Comparison of ENCODE assay signal across 18 mouse cellular contexts in the genomic region with DNA sequence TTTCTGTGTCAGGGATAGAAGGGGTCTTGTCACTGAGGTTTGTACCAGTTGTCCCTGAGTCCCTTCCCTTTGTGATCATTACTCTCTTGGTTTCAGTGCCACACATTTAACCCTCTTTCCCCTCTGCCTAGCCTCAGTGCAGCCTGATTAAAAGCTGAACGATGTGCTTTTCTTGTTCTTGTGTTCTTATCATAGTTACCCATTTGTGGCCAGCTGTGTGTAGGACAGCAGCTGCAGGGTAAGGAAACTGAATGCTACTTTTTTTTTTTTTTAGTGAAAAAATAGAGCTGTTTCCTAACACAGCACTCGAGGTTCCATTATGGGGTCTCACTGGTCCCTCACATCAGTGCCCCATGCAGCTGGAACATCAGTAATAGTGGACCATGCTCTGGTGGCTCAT.
DNase-seq lines count a peak whose midpoint lies in the region; ATAC-seq and TF ChIP-seq lines count a peak whose summit lies in the region.
"Had no signal": no experiment of that assay in that cellular context is flagged by ENCODE, and none has a peak within 500 bp of the region (broad histone marks: within the 10 kb centered on the region; RNA-seq: fewer than 3 reads in every experiment).

No protein-coding gene starts in this region.

- peaks cover 12% of the 10 kb centered on the region; the same call in 1 of the 2 replicates for H3K36me3 ChIP-seq in heart, embryonic 10.5 days
- peaks cover 26% of the 10 kb centered on the region for H3K36me3 ChIP-seq in limb, embryonic 12.5 days
- H3K36me3 ChIP-seq in limb, embryonic 10.5 days, result peaks cover 9% of the 10 kb centered on the region
- H3K36me3 ChIP-seq in MEL (ENCODE audit: control insufficient read depth in 1 of 2, insufficient read depth in 2 of 2, low read length in 2 of 2), result no peaks in the 10 kb centered on the region
- H3K36me3 ChIP-seq in liver, embryonic 13.5 days, result no peaks in the 10 kb centered on the region
- no peaks in the 10 kb centered on the region for H3K36me3 ChIP-seq in forebrain, embryonic 15.5 days

- intact Hi-C loops in heart, postnatal 10 days (cut with DNase I), result no loop called here

- TF ChIP-seq POLR2A in MEL (IDR thresholded peaks at IDR 0.05; ENCODE audit: control insufficient read depth in 1 of 2, insufficient read depth in 1 of 2, low read depth in 1 of 2, low read length in 2 of 2, poor library complexity in 1 of 2), result no peak

- H3K79me2 ChIP-seq in MEL (ENCODE audit: control insufficient read depth, insufficient read depth, low read length, poor library complexity), result no peaks in the 10 kb centered on the region

- no peaks in the 10 kb centered on the region for H3K9me3 ChIP-seq in heart, embryonic 10.5 days
- H3K9me3 ChIP-seq in limb, embryonic 12.5 days, result no peaks in the 10 kb centered on the region
- no peaks in the 10 kb centered on the region for H3K9me3 ChIP-seq in limb, embryonic 10.5 days (replicated peaks)
- H3K9me3 ChIP-seq in MEL (replicated peaks; ENCODE audit: insufficient read depth, low read length), result no peaks in the 10 kb centered on the region
- H3K9me3 ChIP-seq in liver, embryonic 13.5 days (replicated peaks), result no peaks in the 10 kb centered on the region
- H3K9me3 ChIP-seq in forebrain, embryonic 15.5 days, result no peaks in the 10 kb centered on the region
- H3K9me3 ChIP-seq: hindbrain, embryonic 13.5 days had no signal

- TF ChIP-seq EP300 in MEL (IDR thresholded peaks at IDR 0.05; ENCODE audit: low read depth in 1 of 2, low read length in 2 of 2), result no peak

- no peak for TF ChIP-seq RAD21 in MEL (IDR thresholded peaks at IDR 0.05; ENCODE audit: low read depth, low read length)

- DNase-seq in heart, embryonic 10.5 days (ENCODE audit: low spot score), result no peak
- no peak for DNase-seq in heart, postnatal 10 days
- DNase-seq in limb, embryonic 10.5 days (ENCODE audit: low spot score), result no peak
- DNase-seq in MEL (ENCODE audit: low read depth, low spot score), result peak; percentile 17
- no peak for DNase-seq in liver, embryonic 13.5 days
- no peak for DNase-seq in urinary bladder, postnatal 4 days (ENCODE audit: low spot score in 2 of 2)
- DNase-seq: adrenal gland, postnatal 14 days; cerebellum, adult 11-12 months; cerebellum, adult 9-10 months; cerebellum, postnatal 25 days; gastrocnemius, postnatal 14 days had no signal

- no peak overlapping the region for H3K4me2 ChIP-seq in limb, embryonic 12.5 days
- H3K4me2 ChIP-seq in liver, embryonic 13.5 days, result no peak overlapping the region
- no peak overlapping the region for H3K4me2 ChIP-seq in forebrain, embryonic 15.5 days (replicated peaks)
- H3K4me2 ChIP-seq: hindbrain, embryonic 13.5 days had no signal

- peaks cover 26% of the 10 kb centered on the region for H3K4me1 ChIP-seq in heart, embryonic 10.5 days
- H3K4me1 ChIP-seq in limb, embryonic 12.5 days (replicated peaks), result peaks cover 4% of the 10 kb centered on the region; the same call in 1 of the 2 replicates
- H3K4me1 ChIP-seq in limb, embryonic 10.5 days, result no peaks in the 10 kb centered on the region
- no peaks in the 10 kb centered on the region for H3K4me1 ChIP-seq in MEL (ENCODE audit: control insufficient read depth in 1 of 2, insufficient read depth in 2 of 2, low read length in 2 of 2)
- peaks cover 16% of the 10 kb centered on the region for H3K4me1 ChIP-seq in liver, embryonic 13.5 days (replicated peaks)
- H3K4me1 ChIP-seq in forebrain, embryonic 15.5 days, result peaks cover 6% of the 10 kb centered on the region; the same call in 1 of the 2 replicates
- H3K4me1 ChIP-seq: hindbrain, embryonic 13.5 days had no signal

- no peak for ATAC-seq in limb, embryonic 12.5 days (ENCODE audit: insufficient number of reproducible peaks, insufficient read depth, low FRiP score, low TSS enrichment, low read depth)
- ATAC-seq in liver, embryonic 13.5 days (ENCODE audit: low read depth), result peak; percentile 60
- ATAC-seq in forebrain, embryonic 15.5 days (replicated peaks), result no peak
- ATAC-seq: activated CD4-positive, CD25-positive, alpha-beta regulatory T cell, adult 4 months; forebrain, embryonic 16.5 days; hindbrain, postnatal 0 days; Patski had no signal

- 0 out of 2 replicates have a peak overlapping the region, but pooled peaks have one; percentile 26 for H3K27ac ChIP-seq in heart, embryonic 10.5 days
- peak overlapping the region; percentile 53; the same call in 1 of the 2 replicates for H3K27ac ChIP-seq in limb, embryonic 12.5 days
- no peak overlapping the region for H3K27ac ChIP-seq in limb, embryonic 10.5 days
- no peak overlapping the region for H3K27ac ChIP-seq in MEL (ENCODE audit: control insufficient read depth, low read depth, low read length)
- no peak overlapping the region for H3K27ac ChIP-seq in liver, embryonic 13.5 days
- H3K27ac ChIP-seq in forebrain, embryonic 15.5 days (replicated peaks), result no peak overlapping the region
- H3K27ac ChIP-seq: hindbrain, embryonic 13.5 days; hindbrain, postnatal 0 days had no signal

- no peak overlapping the region for H3K9ac ChIP-seq in limb, embryonic 12.5 days (replicated peaks)
- H3K9ac ChIP-seq in MEL (ENCODE audit: control insufficient read depth, low read depth, low read length, poor library complexity, severe bottlenecking), result no peak overlapping the region
- no peak overlapping the region for H3K9ac ChIP-seq in liver, embryonic 13.5 days
- H3K9ac ChIP-seq in forebrain, embryonic 15.5 days (replicated peaks), result no peak overlapping the region
- H3K9ac ChIP-seq: hindbrain, embryonic 13.5 days had no signal

- H3K4me3 ChIP-seq in heart, embryonic 10.5 days, result no peak overlapping the region
- no peak overlapping the region for H3K4me3 ChIP-seq in limb, embryonic 12.5 days (replicated peaks)
- no peak overlapping the region for H3K4me3 ChIP-seq in limb, embryonic 10.5 days
- no peak overlapping the region for H3K4me3 ChIP-seq in MEL (ENCODE audit: control insufficient read depth in 1 of 2, insufficient read depth in 1 of 2, low read depth in 2 of 2, low read length in 2 of 2)
- no peak overlapping the region for H3K4me3 ChIP-seq in liver, embryonic 13.5 days (replicated peaks)
- H3K4me3 ChIP-seq in forebrain, embryonic 15.5 days, result no peak overlapping the region
- H3K4me3 ChIP-seq: hindbrain, embryonic 13.5 days had no signal

- 25% methylated on average over 2 of the region's 2 CpGs for WGBS in heart, embryonic 10.5 days
- 70% methylated on average over 2 of the region's 2 CpGs for WGBS in limb, embryonic 12.5 days
- 82% methylated on average over 2 of the region's 2 CpGs for WGBS in limb, embryonic 10.5 days
- WGBS in liver, embryonic 13.5 days (ENCODE audit: insufficient replicate concordance), result 8% methylated on average over 2 of the region's 2 CpGs
- 62% methylated on average over 2 of the region's 2 CpGs for WGBS in forebrain, embryonic 15.5 days

- no peak for TF ChIP-seq CTCF in MEL (IDR thresholded peaks at IDR 0.05 in 2 of 3, conservative IDR thresholded peaks at IDR 0.05 in 1 of 3; ENCODE audit: control insufficient read depth in 1 of 3, insufficient read depth in 1 of 3, low read depth in 2 of 3, low read length in 3 of 3, poor library complexity in 1 of 3, severe bottlenecking in 1 of 3)

- no peaks in the 10 kb centered on the region for H3K27me3 ChIP-seq in heart, embryonic 10.5 days (ENCODE audit: insufficient read depth, poor library complexity, severe bottlenecking)
- H3K27me3 ChIP-seq in limb, embryonic 12.5 days, result no peaks in the 10 kb centered on the region
- no peaks in the 10 kb centered on the region for H3K27me3 ChIP-seq in limb, embryonic 10.5 days (ENCODE audit: low read depth, poor library complexity, severe bottlenecking)
- no peaks in the 10 kb centered on the region for H3K27me3 ChIP-seq in MEL (ENCODE audit: control insufficient read depth in 1 of 2, insufficient read depth in 2 of 2, low read length in 2 of 2)
- no peaks in the 10 kb centered on the region for H3K27me3 ChIP-seq in liver, embryonic 13.5 days
- H3K27me3 ChIP-seq in forebrain, embryonic 15.5 days, result no peaks in the 10 kb centered on the region
- H3K27me3 ChIP-seq: hindbrain, embryonic 13.5 days; Patski had no signal

TF ChIP-seq in MEL, 35 proteins besides CTCF, POLR2A, EP300 and RAD21:
- TF ChIP-seq ZNF384 (IDR thresholded peaks at IDR 0.05; ENCODE audit: low read depth, low read length) (peak; percentile 58), TCF12 (IDR thresholded peaks at IDR 0.05; ENCODE audit: low read depth, low read length) (no peak)

Comparison
In these comparisons a context has a peak if more than half of its experiments do, and no peak if none do; other contexts are left out.
1. H3K27ac ChIP-seq: peak in heart, embryonic 10.5 days (single experiment) and limb, embryonic 12.5 days (single experiment); none in limb, embryonic 10.5 days (single experiment), MEL (single experiment), liver, embryonic 13.5 days (single experiment) and forebrain, embryonic 15.5 days (single experiment).